Mouse (Mus musculus) embryonic facial prominence, embryonic 11.5 days (tissue): Measurements from ENCODE around the gene Lrrc58. TPM values are rescaled to one million over a fixed set of nuclear protein-coding genes. Genes with fewer than 3 reads are reported as not detected.

Source experiments
- ATAC-seq: fragments of 200-750 bp; cut with Nextera tagmentation; replicated peaks from 2 replicates; pipeline ENCODE4 v1.8.0; 2017; ENCODE audit warnings: low read depth; ENCODE audit not compliant: insufficient number of reproducible peaks, low FRiP score, low TSS enrichment
- DNase-seq: peaks from one replicate; pipeline ENCODE4 v3.0.0-alpha.2; 2015; ENCODE audit warnings: low spot score
- H3K27ac ChIP-seq: fragments of 300-500 bp; sonication (generic); replicated peaks from 2 replicates; pipeline ENCODE4 v1.5.1; 2014; ENCODE audit warnings: mild to moderate bottlenecking, low read depth, low read length, control low read depth
- H3K27me3 ChIP-seq: fragments of 300-500 bp; sonication (generic); 2 replicates; pipeline ENCODE4 v1.6.1; 2014; ENCODE audit warnings: mild to moderate bottlenecking, low read length, moderate library complexity, mixed read lengths; ENCODE audit not compliant: control insufficient read depth, insufficient read depth
- H3K36me3 ChIP-seq: fragments of 300-500 bp; sonication (generic); replicated peaks from 2 replicates; pipeline ENCODE4 v1.6.1; 2014; ENCODE audit warnings: low read depth, mild to moderate bottlenecking, low read length, moderate library complexity, mixed read lengths; ENCODE audit not compliant: control insufficient read depth, insufficient read depth
- H3K4me1 ChIP-seq: fragments of 300-500 bp; sonication (generic); 2 replicates; pipeline ENCODE4 v1.6.1; 2014; ENCODE audit warnings: low read length, mixed read lengths; ENCODE audit not compliant: control insufficient read depth, insufficient read depth
- H3K4me2 ChIP-seq: fragments of 300-500 bp; sonication (generic); 2 replicates; pipeline ENCODE4 v1.6.1; 2014; ENCODE audit warnings: low read depth, mild to moderate bottlenecking, control low read depth, low read length, moderate library complexity
- H3K4me3 ChIP-seq: fragments of 300-500 bp; sonication (generic); 2 replicates; pipeline ENCODE4 v1.5.1; 2014; ENCODE audit warnings: low read depth, low read length, control low read depth
- H3K9ac ChIP-seq: fragments of 300-500 bp; sonication (generic); replicated peaks from 2 replicates; pipeline ENCODE4 v1.6.1; 2014; ENCODE audit warnings: mild to moderate bottlenecking, control low read depth, low read length
- H3K9me3 ChIP-seq: fragments of 300-500 bp; sonication (generic); replicated peaks from 2 replicates; pipeline ENCODE4 v1.6.1; 2016; ENCODE audit warnings: mild to moderate bottlenecking, low read length, inconsistent platforms, mixed read lengths; ENCODE audit not compliant: control insufficient read depth
- WGBS: fragments of 180-500 bp; shearing (Covaris S2); extraction: QIAGEN DNeasy Blood & Tissue Kit; methylation state at CpG from one replicate; pipeline ENCODE4 v1.1.7; 2014; 5-methylcytosine and 5-hydroxymethylcytosine counted together
- polyA plus RNA-seq: library from polyadenylated mRNA; unstranded; fragments of >200 nt; fragmentation: Nextera tagmentation; extraction: Ambion mirVana; gene quantifications from 2 replicates; pipeline ENCODE4 v1.2.1, GENCODE M21; 2014

The Lrrc58 gene
- polyA plus RNA-seq = 61.8 and 62.9 TPM in 2 replicates

GRCm38 (mm10) chr16:37867791-37868505 lies at the start of gene Lrrc58:
Gene Lrrc58 (plus strand): TSS chr16:37868389.
- peak within 1 kb of the TSS; percentile 99 for H3K9ac ChIP-seq
- H3K4me3 ChIP-seq = peak within 1 kb of the TSS; percentile 95
- DNase-seq = peak; percentile 91
- H3K4me1 ChIP-seq = no peaks in the 10 kb centered on the region
- WGBS = under 1% methylated on average over 78 of the region's 86 CpGs
- peak; percentile 87 for ATAC-seq
- H3K36me3 ChIP-seq = no peaks in the 10 kb centered on the region
- no peaks in the 10 kb centered on the region for H3K27me3 ChIP-seq
- H3K4me2 ChIP-seq = peak within 1 kb of the TSS; percentile 78
- H3K9me3 ChIP-seq = no peaks in the 10 kb centered on the region
- peak within 1 kb of the TSS; percentile 99 for H3K27ac ChIP-seq

- no peaks in the 10 kb centered on the region for H3K27me3 ChIP-seq
- H3K4me1 ChIP-seq = no peaks in the 10 kb centered on the region
- H3K9me3 ChIP-seq = no peaks in the 10 kb centered on the region
- H3K9ac ChIP-seq = no peak overlapping the region
- 91% methylated on average over 5 of the region's 5 CpGs for WGBS
- H3K36me3 ChIP-seq = peaks cover 25% of the 10 kb centered on the region
- DNase-seq (no peak), ATAC-seq (no peak)
- H3K4me2 ChIP-seq = no peak overlapping the region
- no peak overlapping the region for H3K27ac ChIP-seq
- H3K4me3 ChIP-seq = no peak overlapping the region
These were observed 44.2 kb upstream of the Lrrc58 start for GRCm38 (mm10) chr16:37823949-37824348.

- no peaks in the 10 kb centered on the region for H3K27me3 ChIP-seq
- H3K27ac ChIP-seq = no peak overlapping the region
- no peak overlapping the region for H3K9ac ChIP-seq
- WGBS = 93% methylated on average over 12 of the region's 12 CpGs
- no peak overlapping the region for H3K4me2 ChIP-seq
- H3K9me3 ChIP-seq = no peaks in the 10 kb centered on the region
- no peak overlapping the region for H3K4me3 ChIP-seq
- ATAC-seq (no peak), DNase-seq (no peak)
- no peaks in the 10 kb centered on the region for H3K4me1 ChIP-seq
- peaks cover 28% of the 10 kb centered on the region for H3K36me3 ChIP-seq
These were observed 43.2 kb upstream of the Lrrc58 start for GRCm38 (mm10) chr16:37824778-37825505.

GRCm38 (mm10) chr16:37826286-37826685 lies 41.9 kb upstream of the Lrrc58 start:
- Histone ChIP-seq H3K4me3 (no peak overlapping the region), H3K9ac (no peak overlapping the region), H3K36me3 (peaks cover 28% of the 10 kb centered on the region), H3K9me3 (no peaks in the 10 kb centered on the region), H3K4me1 (no peaks in the 10 kb centered on the region), H3K27me3 (no peaks in the 10 kb centered on the region), H3K27ac (no peak overlapping the region), H3K4me2 (no peak overlapping the region)
- DNase-seq (no peak), ATAC-seq (no peak)
- 89% methylated on average over 3 of the region's 3 CpGs for WGBS

GRCm38 (mm10) chr16:37831041-37831440 lies 37.1 kb upstream of the Lrrc58 start:
- no peak for DNase-seq
- H3K27ac ChIP-seq = no peak overlapping the region
- no peaks in the 10 kb centered on the region for H3K9me3 ChIP-seq
- H3K4me1 ChIP-seq = no peaks in the 10 kb centered on the region
- no peak for ATAC-seq
- no peak overlapping the region for H3K9ac ChIP-seq
- no peak overlapping the region for H3K4me2 ChIP-seq
- no peak overlapping the region for H3K4me3 ChIP-seq
- 80% methylated on average over 7 of the region's 7 CpGs for WGBS
- peaks cover 13% of the 10 kb centered on the region for H3K36me3 ChIP-seq
- no peaks in the 10 kb centered on the region for H3K27me3 ChIP-seq

GRCm38 (mm10) chr16:37837571-37837970 lies 30.6 kb upstream of the Lrrc58 start:
- no peaks in the 10 kb centered on the region for H3K27me3 ChIP-seq
- H3K9me3 ChIP-seq = no peaks in the 10 kb centered on the region
- no peak overlapping the region for H3K27ac ChIP-seq
- H3K4me3 ChIP-seq = no peak overlapping the region
- no peak for ATAC-seq
- 65% methylated on average over 3 of the region's 3 CpGs for WGBS
- H3K4me1 ChIP-seq = no peaks in the 10 kb centered on the region
- DNase-seq = no peak
- H3K4me2 ChIP-seq = no peak overlapping the region
- peaks cover 6% of the 10 kb centered on the region for H3K36me3 ChIP-seq
- H3K9ac ChIP-seq = no peak overlapping the region

GRCm38 (mm10) chr16:37842439-37842838 lies 25.8 kb upstream of the Lrrc58 start:
- H3K4me3 ChIP-seq = no peak overlapping the region
- no peaks in the 10 kb centered on the region for H3K27me3 ChIP-seq
- no peaks in the 10 kb centered on the region for H3K9me3 ChIP-seq
- H3K27ac ChIP-seq = no peak overlapping the region
- H3K4me1 ChIP-seq = no peaks in the 10 kb centered on the region
- WGBS = 75% methylated on average over 2 of the region's 2 CpGs
- no peak overlapping the region for H3K9ac ChIP-seq
- no peak overlapping the region for H3K4me2 ChIP-seq
- ATAC-seq (no peak), DNase-seq (no peak)
- H3K36me3 ChIP-seq = no peaks in the 10 kb centered on the region

GRCm38 (mm10) chr16:37843740-37844139 lies 24.4 kb upstream of the Lrrc58 start:
- no peak overlapping the region for H3K4me3 ChIP-seq
- H3K4me1 ChIP-seq = no peaks in the 10 kb centered on the region
- 88% methylated on average over 12 of the region's 12 CpGs for WGBS
- no peak overlapping the region for H3K4me2 ChIP-seq
- no peaks in the 10 kb centered on the region for H3K27me3 ChIP-seq
- ATAC-seq (no peak), DNase-seq (no peak)
- no peak overlapping the region for H3K9ac ChIP-seq
- no peaks in the 10 kb centered on the region for H3K36me3 ChIP-seq
- H3K9me3 ChIP-seq = no peaks in the 10 kb centered on the region
- H3K27ac ChIP-seq = no peak overlapping the region
